8 mouse cellular contexts compared by ENCODE assay signal in genomic region chr17:84365006-84365716, GRCm38 (mm10).
A peak's percentile ranks its signal among the peaks of the same experiment; 100 is the strongest.
DNase-seq lines count a peak whose midpoint lies in the region; ATAC-seq and TF ChIP-seq lines count a peak whose summit lies in the region.

No protein-coding gene starts in this region.

- intact Hi-C loops in heart, adult 2 months (cut with DNase I), result no loop called here
- intact Hi-C loops in heart, postnatal 10 days (cut with DNase I), result no loop called here

- dilution Hi-C loops in CH12.LX (cut with MboI; ENCODE audit: extremely low pct_ligation_motif_present, extremely low pct_unique_long_range_greater_than_20kb, low sequenced_read_pairs), result no loop called here

- no peak for TF ChIP-seq CTCF in heart, adult 2 months (IDR thresholded peaks at IDR 0.05)
- no peak for TF ChIP-seq CTCF in CH12.LX (conservative IDR thresholded peaks at IDR 0.05 in 1 of 2, IDR thresholded peaks at IDR 0.05 in 1 of 2; ENCODE audit: low read depth in 2 of 2, low read length in 2 of 2)

- peak in 1 of 2 experiments; percentile 35 for DNase-seq in heart, adult 2 months
- no peak for DNase-seq in heart, postnatal 10 days
- peak; percentile 35 for DNase-seq in CH12.LX (ENCODE audit: extremely low read depth)
- no peak for DNase-seq in embryonic facial prominence, embryonic 10.5 days (ENCODE audit: low spot score)
- DNase-seq in frontal cortex, postnatal 25 days (ENCODE audit: low spot score in 2 of 2), result no peak
- no peak for DNase-seq in right cerebral cortex, adult 18-20 months
- DNase-seq in layer of hippocampus, adult 11-12 months (ENCODE audit: low spot score), result no peak

- H3K27ac ChIP-seq in heart, adult 2 months, result peak overlapping the region; percentile 12; the same call in 1 of the 2 replicates
- H3K27ac ChIP-seq in CH12.LX (ENCODE audit: insufficient read depth, low read depth), result peak overlapping the region; percentile 14; the same call in 1 of the 2 replicates
- peak overlapping the region; percentile 80 for H3K27ac ChIP-seq in embryonic facial prominence, embryonic 10.5 days (replicated peaks)
- peak overlapping the region; percentile 87 for H3K27ac ChIP-seq in intestine, embryonic 15.5 days

- TF ChIP-seq POLR2A in heart, adult 2 months (IDR thresholded peaks at IDR 0.05; ENCODE audit: insufficient read depth, low read depth, low read length), result no peak
- no peak for TF ChIP-seq POLR2A in CH12.LX (IDR thresholded peaks at IDR 0.05; ENCODE audit: low read depth, low read length)

- H3K36me3 ChIP-seq in heart, adult 2 months (ENCODE audit: control insufficient read depth, insufficient read depth, low read length), result peaks cover 14% of the 10 kb centered on the region
- peaks cover 26 to 68% of the 10 kb centered on the region in 2 experiments for H3K36me3 ChIP-seq in CH12.LX (replicated peaks in 1 of 2; ENCODE audit: control insufficient read depth in 1 of 2, insufficient read depth in 1 of 2, low read length in 1 of 2)
- H3K36me3 ChIP-seq in embryonic facial prominence, embryonic 10.5 days (replicated peaks), result 0 out of 2 replicates have a peak, but pooled peaks cover 9% of the 10 kb centered on the region
- no peaks in the 10 kb centered on the region for H3K36me3 ChIP-seq in intestine, embryonic 15.5 days

- H3K4me2 ChIP-seq in CH12.LX (ENCODE audit: insufficient read depth, low read depth, poor library complexity, severe bottlenecking), result no peak overlapping the region
- H3K4me2 ChIP-seq in intestine, embryonic 15.5 days (replicated peaks), result peak overlapping the region; percentile 18; the same call in 1 of the 2 replicates

- H3K27me3 ChIP-seq in heart, adult 2 months (ENCODE audit: control insufficient read depth, insufficient read depth, low read length), result no peaks in the 10 kb centered on the region
- no peaks in the 10 kb centered on the region for H3K27me3 ChIP-seq in CH12.LX (replicated peaks)
- no peaks in the 10 kb centered on the region for H3K27me3 ChIP-seq in embryonic facial prominence, embryonic 10.5 days (replicated peaks; ENCODE audit: low read depth, poor library complexity, severe bottlenecking)
- no peaks in the 10 kb centered on the region for H3K27me3 ChIP-seq in intestine, embryonic 15.5 days (replicated peaks)

- no peak for TF ChIP-seq RAD21 in CH12.LX (IDR thresholded peaks at IDR 0.05; ENCODE audit: low read depth, low read length)

- H3K9ac ChIP-seq in heart, adult 2 months (ENCODE audit: low read depth, low read length), result no peak overlapping the region
- no peak overlapping the region for H3K9ac ChIP-seq in CH12.LX (ENCODE audit: insufficient read depth, low read depth)
- no peak overlapping the region for H3K9ac ChIP-seq in intestine, embryonic 15.5 days

- in situ Hi-C loops in CH12.LX (cut with MboI; ENCODE audit: low pct_ligation_motif_present, low pct_unique_long_range_greater_than_20kb, low sequenced_read_pairs), result no loop called here

- peaks cover 17% of the 10 kb centered on the region for H3K4me1 ChIP-seq in heart, adult 2 months (ENCODE audit: control insufficient read depth, insufficient read depth, low read length)
- H3K4me1 ChIP-seq in CH12.LX (ENCODE audit: control insufficient read depth in 1 of 2, insufficient read depth in 2 of 2), result peaks cover 3 to 23% of the 10 kb centered on the region in 2 experiments; a peak in 3 of 4 replicates
- peaks cover 67% of the 10 kb centered on the region for H3K4me1 ChIP-seq in embryonic facial prominence, embryonic 10.5 days
- peaks cover 46% of the 10 kb centered on the region for H3K4me1 ChIP-seq in intestine, embryonic 15.5 days (replicated peaks)

- TF ChIP-seq EP300 in heart, adult 2 months (IDR thresholded peaks at IDR 0.05; ENCODE audit: insufficient read depth, low read depth, low read length), result no peak
- TF ChIP-seq EP300 in CH12.LX (IDR thresholded peaks at IDR 0.05; ENCODE audit: low read length), result no peak

- no peak overlapping the region for H3K4me3 ChIP-seq in heart, adult 2 months
- H3K4me3 ChIP-seq in CH12.LX (replicated peaks in 1 of 3; ENCODE audit: low read depth in 2 of 3, low read length in 2 of 3, poor library complexity in 1 of 3), result no peak overlapping the region
- peak overlapping the region; percentile 18; the same call in 1 of the 2 replicates for H3K4me3 ChIP-seq in embryonic facial prominence, embryonic 10.5 days
- H3K4me3 ChIP-seq in intestine, embryonic 15.5 days (replicated peaks), result no peak overlapping the region

- 68% methylated on average over 9 of the region's 9 CpGs for WGBS in heart, adult 2 months
- 66% methylated on average over 9 of the region's 9 CpGs for WGBS in embryonic facial prominence, embryonic 10.5 days
- WGBS in intestine, embryonic 15.5 days, result 51% methylated on average over 9 of the region's 9 CpGs

- H3K9me3 ChIP-seq in CH12.LX (replicated peaks; ENCODE audit: low read length), result no peaks in the 10 kb centered on the region
- H3K9me3 ChIP-seq in embryonic facial prominence, embryonic 10.5 days, result no peaks in the 10 kb centered on the region
- H3K9me3 ChIP-seq in intestine, embryonic 15.5 days, result no peaks in the 10 kb centered on the region

- no peaks in the 10 kb centered on the region for H3K79me2 ChIP-seq in heart, adult 2 months (replicated peaks; ENCODE audit: control insufficient read depth, insufficient read depth, low read length)
- no peaks in the 10 kb centered on the region for H3K79me2 ChIP-seq in CH12.LX (replicated peaks; ENCODE audit: control insufficient read depth, extremely low read depth, insufficient read depth, poor library complexity, severe bottlenecking)

- no peak for ATAC-seq in intestine, embryonic 15.5 days

TF ChIP-seq in CH12.LX, 34 proteins besides CTCF, POLR2A, EP300 and RAD21:
- TF ChIP-seq SIN3A (IDR thresholded peaks at IDR 0.05; ENCODE audit: low read length), result no peak
- no peak for TF ChIP-seq CHD2 (IDR thresholded peaks at IDR 0.05; ENCODE audit: low read length)
- TF ChIP-seq POLR2AphosphoS2 (IDR thresholded peaks at IDR 0.05; ENCODE audit: low read depth, low read length), result no peak
- no peak for TF ChIP-seq MYC (IDR thresholded peaks at IDR 0.05; ENCODE audit: low read depth, low read length)
- TF ChIP-seq ELF1 (IDR thresholded peaks at IDR 0.05; ENCODE audit: low read depth, low read length), result no peak
- TF ChIP-seq TCF12 (IDR thresholded peaks at IDR 0.05; ENCODE audit: low read depth, low read length), result no peak
- no peak for TF ChIP-seq UBTF (IDR thresholded peaks at IDR 0.05; ENCODE audit: low read depth, low read length)
- TF ChIP-seq IRF4 (IDR thresholded peaks at IDR 0.05; ENCODE audit: low read depth, low read length), result no peak
- no peak for TF ChIP-seq GABPA (IDR thresholded peaks at IDR 0.05; ENCODE audit: insufficient replicate concordance, low read depth, low read length)

Comparison
In these comparisons a context has a peak if more than half of its experiments do, and no peak if none do; other contexts are left out.
1. H3K27ac ChIP-seq: peak in every context shown above with its lines; median percentile 87 in intestine, embryonic 15.5 days; 80 in embryonic facial prominence, embryonic 10.5 days; 14 in CH12.LX; 12 in heart, adult 2 months.